Mouse (Mus musculus) c-Kit-positive CD71-positive TER-119-positive erythroid progenitor cells, embryonic 14.5 days (primary cell): ENCODE results near the gene Wdr17.

Experiments used
- DNase-seq: peaks from one replicate; pipeline ENCODE4 v3.0.0-alpha.2; 2013; ENCODE audit warnings: low spot score

The Wdr17 gene

GRCm38 (mm10) chr8:54597386-54597785, 289.6 kb downstream of the Wdr17 start:
- no peak for DNase-seq

- no peak for DNase-seq
Observed at GRCm38 (mm10) chr8:54596940-54597339, 290.0 kb downstream of the Wdr17 start.

GRCm38 (mm10) chr8:54596051-54596450, 290.9 kb downstream of the Wdr17 start:
- no peak for DNase-seq

- no peak for DNase-seq
Observed at GRCm38 (mm10) chr8:54594634-54595033, 292.4 kb downstream of the Wdr17 start.

GRCm38 (mm10) chr8:54582886-54583285, 304.1 kb downstream of the Wdr17 start:
- no peak for DNase-seq

GRCm38 (mm10) chr8:54581436-54581835, 305.5 kb downstream of the Wdr17 start:
- no peak for DNase-seq
